Mouse (Mus musculus) lung, postnatal 0 days (tissue): ENCODE measurements around the gene Pate3.

ENCODE experiments used
- CTCF ChIP-seq: IDR thresholded peaks from 2 replicates; pipeline ENCODE4 v1.5.1; 2016; ENCODE audit warnings: antibody characterized with exemption, mild to moderate bottlenecking
- EP300 ChIP-seq: IDR thresholded peaks from 2 replicates; pipeline ENCODE4 v1.6.1; 2016; ENCODE audit warnings: antibody characterized with exemption, mild to moderate bottlenecking, control low read depth

- TF ChIP-seq CTCF (no peak), EP300 (no peak)
These were observed at the start of gene Pate3 for GRCm38 (mm10) chr9:35648102-35648501.
